In the genomic region with DNA sequence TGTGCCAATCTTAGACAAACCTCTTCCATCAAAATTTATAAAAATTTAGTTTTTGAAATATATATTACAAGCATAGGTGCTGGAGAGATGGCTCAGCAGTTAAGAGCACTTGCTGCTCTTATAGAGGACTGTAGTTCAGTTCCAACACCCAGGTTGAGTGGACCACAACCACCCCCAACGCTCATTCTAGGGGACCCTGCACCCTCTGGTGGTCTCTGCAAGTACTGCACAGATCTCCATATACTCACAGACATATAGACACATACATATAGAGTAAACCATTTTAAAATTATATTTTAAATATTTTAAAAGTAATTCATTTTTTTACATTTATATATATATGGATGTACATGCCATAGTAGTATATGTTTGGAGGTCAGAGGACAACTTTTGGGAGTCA, we compare ENCODE assay signal across 12 mouse cellular contexts. TPM values are rescaled to one million over a fixed set of nuclear protein-coding genes. Genes with fewer than 3 reads are reported as not detected.
DNase-seq lines count a peak whose midpoint lies in the region; ATAC-seq and TF ChIP-seq lines count a peak whose summit lies in the region.
"Had no signal": no experiment of that assay in that cellular context is flagged by ENCODE, and none has a peak within 500 bp of the region (broad histone marks: within the 10 kb centered on the region; RNA-seq: fewer than 3 reads in every experiment).

No protein-coding gene starts in this region.

- intact Hi-C loops in left cerebral cortex, adult 2 months (cut with DNase I) = no loop called here
- intact Hi-C loops in left cerebral cortex, postnatal 4 days (cut with DNase I) = no loop called here

- no peak for ATAC-seq in CD4-positive, CD25-positive, alpha-beta regulatory T cell, adult 4 months
- no peak for ATAC-seq in neural tube, embryonic 15.5 days (ENCODE audit: low FRiP score)

- H3K4me2 ChIP-seq in neural tube, embryonic 15.5 days = no peak overlapping the region
- H3K4me2 ChIP-seq: embryonic facial prominence, embryonic 13.5 days had no signal

- TF ChIP-seq CTCF in left cerebral cortex, adult 2 months (IDR thresholded peaks at IDR 0.05) = peak; percentile 38

- no peak overlapping the region for H3K27ac ChIP-seq in left cerebral cortex, adult 2 months
- no peak overlapping the region for H3K27ac ChIP-seq in neural tube, embryonic 15.5 days (replicated peaks)
- H3K27ac ChIP-seq: embryonic facial prominence, embryonic 13.5 days; heart, embryonic 10.5 days had no signal

- H3K4me1 ChIP-seq in neural tube, embryonic 15.5 days = peaks cover 5% of the 10 kb centered on the region

- 68% methylated on average over 1 of the region's 1 CpGs for WGBS in neural tube, embryonic 15.5 days

- H3K9me3 ChIP-seq in neural tube, embryonic 15.5 days (replicated peaks) = no peaks in the 10 kb centered on the region
- H3K9me3 ChIP-seq: embryonic facial prominence, embryonic 13.5 days; heart, embryonic 10.5 days had no signal

- no peaks in the 10 kb centered on the region for H3K36me3 ChIP-seq in neural tube, embryonic 15.5 days
- H3K36me3 ChIP-seq: embryonic facial prominence, embryonic 13.5 days had no signal

- H3K27me3 ChIP-seq in neural tube, embryonic 15.5 days (replicated peaks) = no peaks in the 10 kb centered on the region
- H3K27me3 ChIP-seq: embryonic facial prominence, embryonic 13.5 days had no signal

- H3K9ac ChIP-seq in neural tube, embryonic 15.5 days (replicated peaks) = no peak overlapping the region
- H3K9ac ChIP-seq: embryonic facial prominence, embryonic 13.5 days had no signal

- peak; percentile 28 for DNase-seq in CD4-positive, CD25-positive, alpha-beta regulatory T cell, adult 2 months (ENCODE audit: low read depth, low spot score)
- no peak for DNase-seq in left cerebral cortex, adult 2 months (ENCODE audit: extremely low spot score in 1 of 2, low spot score in 2 of 2)
- DNase-seq in left cerebral cortex, postnatal 4 days = no peak
- DNase-seq in thymus, postnatal 25 days = peak; percentile 4
- DNase-seq in thymus, adult 18-20 months = no peak
- no peak for DNase-seq in urinary bladder, postnatal 4 days (ENCODE audit: low spot score in 2 of 2)
- DNase-seq: adrenal gland, postnatal 10 days; kidney, adult 11 months had no signal

- no peak overlapping the region for H3K4me3 ChIP-seq in left cerebral cortex, adult 2 months
- no peak overlapping the region for H3K4me3 ChIP-seq in neural tube, embryonic 15.5 days (replicated peaks)
- H3K4me3 ChIP-seq: embryonic facial prominence, embryonic 13.5 days; heart, embryonic 10.5 days had no signal

RNA-seq across cellular contexts. Expression of a gene that starts 41.9 kb away (rescaled TPM):
- polyA plus RNA-seq in CD4-positive, CD25-positive, alpha-beta regulatory T cell, adult 4 months (2017; shearing (Covaris generic)) = 10 to 100 TPM in 1 of 2 experiments, 1 to 10 TPM in 1; 5.9 to 10.8 TPM
- total RNA-seq in left cerebral cortex, adult 2 months (2021) = 1 to 10 TPM; 6.7 to 8.1 TPM
- 1 to 10 TPM; 3.5 to 3.9 TPM for total RNA-seq in left cerebral cortex, postnatal 4 days (2021)
- polyA plus RNA-seq in neural tube, embryonic 15.5 days (2015; fragmentation: Nextera tagmentation; extraction: Ambion mirVana) = 18.1 and 18.7 TPM in 2 replicates

RNA-seq across cellular contexts. Expression of a gene that starts 58.9 kb away (rescaled TPM):
- polyA plus RNA-seq in CD4-positive, CD25-positive, alpha-beta regulatory T cell, adult 4 months (2017; shearing (Covaris generic)) = 1,000 to 10,000 TPM; 2,328 to 3,093 TPM
- total RNA-seq in left cerebral cortex, adult 2 months (2021) = 100 to 1,000 TPM; 381 to 396 TPM
- total RNA-seq in left cerebral cortex, postnatal 4 days (2021) = 100 to 1,000 TPM; 527 to 532 TPM
- polyA plus RNA-seq in neural tube, embryonic 15.5 days (2015; fragmentation: Nextera tagmentation; extraction: Ambion mirVana) = 338 and 471 TPM in 2 replicates

Comparison
In these comparisons a context has a peak if more than half of its experiments do, and no peak if none do; other contexts are left out.
1. DNase-seq: peak in CD4-positive, CD25-positive, alpha-beta regulatory T cell, adult 2 months (single experiment) and thymus, postnatal 25 days (single experiment); none in left cerebral cortex, adult 2 months (0 of 2), left cerebral cortex, postnatal 4 days (single experiment), thymus, adult 18-20 months (0 of 2) and urinary bladder, postnatal 4 days (0 of 2).